Mouse (Mus musculus) left cerebral cortex, postnatal 10 days (tissue): ENCODE data around the gene Olfr730. TPM values are rescaled to one million over a fixed set of nuclear protein-coding genes. Genes with fewer than 3 reads are reported as not detected.

Experiments
- DNase-seq, 2 experiments: peaks; one replicate each; pipeline ENCODE4 v3.0.0; 2021 to 2022; ENCODE audit warnings: low spot score in 2 of 2, mixed read lengths in 1 of 2; ENCODE audit errors: extremely low spot score in 1 of 2
- intact Hi-C: fragments of 180-260 bp; cut with DNase I; formaldehyde crosslinking; loops from one replicate; pipeline ENCODE4 v1.15.1; 2025
- total RNA-seq, 2 experiments: library from RNA; stranded (reverse); gene quantifications; 2 replicates each; pipeline ENCODE4 v1.2.3; 2021

Olfr730 gene
- total RNA-seq, result not detected

GRCm38 (mm10) chr14:50188098-50188497, at the start of gene Olfr730:
Gene Olfr730 (minus strand): TSS chr14:50188198.
- intact Hi-C loops, result no loop called here
- DNase-seq, result no peak

GRCm38 (mm10) chr14:50152810-50153209, 35.2 kb downstream of the Olfr730 start, which contains the start of gene Olfr729:
Gene Olfr729 (minus strand): TSS chr14:50152910.
- no peak for DNase-seq
- intact Hi-C loops, result no loop called here

- intact Hi-C loops, result no loop called here
- no peak for DNase-seq
These were observed 45.4 kb downstream of the Olfr730 start, which contains the start of gene Olfr728 for GRCm38 (mm10) chr14:50142580-50142979. Gene Olfr728 (minus strand): TSS chr14:50142680.

Other genes with a start within 250 kb of the Olfr730 start
- gene Olfr724, start 224.9 kb downstream of the Olfr730 start, total RNA-seq, result not detected
- gene Olfr725, start 147.8 kb downstream of the Olfr730 start, total RNA-seq, result not detected
- gene Olfr726, start 97.2 kb downstream of the Olfr730 start, total RNA-seq, result not detected
- gene Olfr727, start 65.0 kb downstream of the Olfr730 start, total RNA-seq, result not detected
- gene Olfr728, start 45.5 kb downstream of the Olfr730 start, total RNA-seq, result not detected
- gene Olfr729, start 35.3 kb downstream of the Olfr730 start, total RNA-seq, result not detected
- not detected for gene Olfr731, start 53.7 kb upstream of the Olfr730 start, total RNA-seq
- gene Olfr732, start 96.0 kb upstream of the Olfr730 start, total RNA-seq, result not detected
- not detected for gene Olfr733, start 113.3 kb upstream of the Olfr730 start, total RNA-seq
- gene Olfr734, start 138.6 kb upstream of the Olfr730 start, total RNA-seq, result not detected
- gene Olfr735, start 160.7 kb upstream of the Olfr730 start, total RNA-seq, result not detected
- not detected for gene Tlr11, start 169.7 kb upstream of the Olfr730 start, total RNA-seq
- not detected for gene Olfr736, start 193.0 kb upstream of the Olfr730 start, total RNA-seq
- gene Olfr738, start 219.4 kb upstream of the Olfr730 start, total RNA-seq, result not detected
- not detected for gene Olfr739, start 230.4 kb upstream of the Olfr730 start, total RNA-seq